ENCODE assay signal across 22 mouse cellular contexts in genomic region chr1:159124874-159125273, GRCm38 (mm10).
DNase-seq lines count a peak whose midpoint lies in the region; ATAC-seq and TF ChIP-seq lines count a peak whose summit lies in the region.
"Had no signal": no experiment of that assay in that cellular context is flagged by ENCODE, and none has a peak within 500 bp of the region (broad histone marks: within the 10 kb centered on the region; RNA-seq: fewer than 3 reads in every experiment).

No protein-coding gene starts in this region.

- no peaks in the 10 kb centered on the region for H3K27me3 ChIP-seq in liver, adult 2 months (ENCODE audit: control insufficient read depth, insufficient read depth, low read length)
- no peaks in the 10 kb centered on the region for H3K27me3 ChIP-seq in liver, embryonic 12.5 days (replicated peaks)
- no peaks in the 10 kb centered on the region for H3K27me3 ChIP-seq in stomach, embryonic 14.5 days (ENCODE audit: control insufficient read depth, insufficient read depth, low read length)
- H3K27me3 ChIP-seq in stomach, embryonic 15.5 days (replicated peaks), result no peaks in the 10 kb centered on the region
- H3K27me3 ChIP-seq in stomach, postnatal 0 days (ENCODE audit: control insufficient read depth, insufficient read depth, low read length), result no peaks in the 10 kb centered on the region
- no peaks in the 10 kb centered on the region for H3K27me3 ChIP-seq in heart, embryonic 10.5 days (ENCODE audit: insufficient read depth, poor library complexity, severe bottlenecking)
- H3K27me3 ChIP-seq: CH12.LX had no signal

- peaks cover 3% of the 10 kb centered on the region; the same call in 1 of the 2 replicates for H3K4me1 ChIP-seq in liver, adult 2 months (ENCODE audit: control insufficient read depth, insufficient read depth, low read length)
- no peaks in the 10 kb centered on the region for H3K4me1 ChIP-seq in liver, embryonic 12.5 days
- no peaks in the 10 kb centered on the region for H3K4me1 ChIP-seq in stomach, embryonic 14.5 days (ENCODE audit: control insufficient read depth, insufficient read depth, low read length)
- H3K4me1 ChIP-seq in stomach, embryonic 15.5 days, result no peaks in the 10 kb centered on the region
- H3K4me1 ChIP-seq in stomach, postnatal 0 days (replicated peaks; ENCODE audit: control insufficient read depth, insufficient read depth), result no peaks in the 10 kb centered on the region
- no peaks in the 10 kb centered on the region for H3K4me1 ChIP-seq in heart, embryonic 10.5 days

- H3K4me2 ChIP-seq in liver, embryonic 12.5 days, result no peak overlapping the region
- H3K4me2 ChIP-seq in stomach, embryonic 14.5 days (replicated peaks; ENCODE audit: low read depth, low read length), result no peak overlapping the region
- no peak overlapping the region for H3K4me2 ChIP-seq in stomach, embryonic 15.5 days
- H3K4me2 ChIP-seq in stomach, postnatal 0 days (replicated peaks; ENCODE audit: low read depth), result no peak overlapping the region

- H3K36me3 ChIP-seq in liver, adult 2 months (ENCODE audit: control insufficient read depth, insufficient read depth, low read length), result no peaks in the 10 kb centered on the region
- H3K36me3 ChIP-seq in liver, embryonic 12.5 days, result no peaks in the 10 kb centered on the region
- H3K36me3 ChIP-seq in stomach, embryonic 14.5 days (ENCODE audit: control insufficient read depth, insufficient read depth, low read length), result no peaks in the 10 kb centered on the region
- no peaks in the 10 kb centered on the region for H3K36me3 ChIP-seq in stomach, embryonic 15.5 days
- H3K36me3 ChIP-seq in stomach, postnatal 0 days (ENCODE audit: control insufficient read depth, insufficient read depth, low read length), result no peaks in the 10 kb centered on the region
- H3K36me3 ChIP-seq in heart, embryonic 10.5 days, result no peaks in the 10 kb centered on the region
- H3K36me3 ChIP-seq: G1E had no signal

- H3K9me3 ChIP-seq in liver, embryonic 12.5 days (replicated peaks), result no peaks in the 10 kb centered on the region
- H3K9me3 ChIP-seq in stomach, embryonic 14.5 days (ENCODE audit: control insufficient read depth, low read depth, low read length), result no peaks in the 10 kb centered on the region
- H3K9me3 ChIP-seq in stomach, embryonic 15.5 days, result no peaks in the 10 kb centered on the region
- H3K9me3 ChIP-seq in stomach, postnatal 0 days (ENCODE audit: control insufficient read depth, low read length), result no peaks in the 10 kb centered on the region
- no peaks in the 10 kb centered on the region for H3K9me3 ChIP-seq in heart, embryonic 10.5 days
- H3K9me3 ChIP-seq: G1E had no signal

- TF ChIP-seq CTCF in liver, adult 2 months (IDR thresholded peaks at IDR 0.05; ENCODE audit: low read depth, low read length), result no peak
- TF ChIP-seq CTCF in stomach, postnatal 0 days (IDR thresholded peaks at IDR 0.05; ENCODE audit: low read depth), result no peak

- no peak overlapping the region for H3K9ac ChIP-seq in liver, adult 2 months (ENCODE audit: low read depth, low read length)
- no peak overlapping the region for H3K9ac ChIP-seq in liver, embryonic 12.5 days
- no peak overlapping the region for H3K9ac ChIP-seq in stomach, embryonic 14.5 days (replicated peaks; ENCODE audit: low read depth, low read length)
- no peak overlapping the region for H3K9ac ChIP-seq in stomach, embryonic 15.5 days
- H3K9ac ChIP-seq in stomach, postnatal 0 days (ENCODE audit: low read length), result no peak overlapping the region

- no peak for ATAC-seq in liver, embryonic 12.5 days
- peak; percentile 65; the same call in 1 of the 2 replicates for ATAC-seq in stomach, embryonic 14.5 days (ENCODE audit: insufficient number of reproducible peaks, insufficient read depth, low FRiP score, low read depth)
- ATAC-seq in stomach, embryonic 15.5 days (ENCODE audit: insufficient read depth, low FRiP score, low read depth), result peak; percentile 53
- ATAC-seq in stomach, postnatal 0 days (ENCODE audit: low FRiP score, low TSS enrichment), result peak; percentile 45; the same call in 1 of the 2 replicates
- ATAC-seq: activated CD4-positive, CD25-positive, alpha-beta regulatory T cell, adult 4 months; CD4-positive, CD25-positive, alpha-beta regulatory T cell, adult 4 months; Patski had no signal

- no peak overlapping the region for H3K27ac ChIP-seq in liver, adult 2 months (replicated peaks; ENCODE audit: insufficient read depth, low read depth, low read length)
- no peak overlapping the region for H3K27ac ChIP-seq in liver, embryonic 12.5 days
- H3K27ac ChIP-seq in stomach, embryonic 14.5 days (ENCODE audit: low read length), result no peak overlapping the region
- H3K27ac ChIP-seq in stomach, embryonic 15.5 days, result no peak overlapping the region
- no peak overlapping the region for H3K27ac ChIP-seq in stomach, postnatal 0 days (replicated peaks)
- no peak overlapping the region for H3K27ac ChIP-seq in heart, embryonic 10.5 days

- H3K4me3 ChIP-seq in liver, adult 2 months (ENCODE audit: insufficient read depth, low read depth, low read length), result no peak overlapping the region
- no peak overlapping the region for H3K4me3 ChIP-seq in liver, embryonic 12.5 days
- no peak overlapping the region for H3K4me3 ChIP-seq in stomach, embryonic 14.5 days (ENCODE audit: low read depth, low read length)
- H3K4me3 ChIP-seq in stomach, embryonic 15.5 days (replicated peaks), result no peak overlapping the region
- no peak overlapping the region for H3K4me3 ChIP-seq in stomach, postnatal 0 days (ENCODE audit: low read depth, low read length)
- no peak overlapping the region for H3K4me3 ChIP-seq in heart, embryonic 10.5 days

- peak; percentile 63 for DNase-seq in liver, adult 2 months (ENCODE audit: extremely low read depth, low read depth, low spot score)
- no peak for DNase-seq in stomach, postnatal 0 days (ENCODE audit: low spot score)
- no peak for DNase-seq in urinary bladder, adult 18-20 months (ENCODE audit: low spot score in 2 of 2)
- no peak for DNase-seq in heart, embryonic 10.5 days (ENCODE audit: low spot score)
- DNase-seq in embryo, embryonic 11 days, result no peak
- DNase-seq: adrenal gland, adult 2 months; adrenal gland, adult 8-10 months; adrenal gland, postnatal 10 days; adrenal gland, postnatal 14 days; adrenal gland, postnatal 25 days; adrenal gland, postnatal 36 days; B cell, adult 2 months; cerebellum, adult 11 months; cerebellum, adult 11-12 months had no signal

- TF ChIP-seq EP300 in stomach, postnatal 0 days (optimal IDR thresholded peaks at IDR 0.05), result no peak

- TF ChIP-seq POLR2A in liver, adult 2 months (IDR thresholded peaks at IDR 0.05; ENCODE audit: extremely low read depth, insufficient read depth, low read length), result no peak

- no peaks in the 10 kb centered on the region for H3K79me2 ChIP-seq in liver, adult 2 months (ENCODE audit: control insufficient read depth, insufficient read depth, low read length)
